Mouse (Mus musculus) heart, adult 8-10 months (tissue): Measurements from ENCODE around the gene Allc. TPM values are rescaled to one million over a fixed set of nuclear protein-coding genes. Genes with fewer than 3 reads are reported as not detected.

Source experiments
- DNase-seq: peaks from one replicate; pipeline ENCODE4 v3.0.0; 2022; ENCODE audit warnings: low spot score
- total RNA-seq, 4 experiments: library from RNA; stranded (reverse); gene quantifications; 2 replicates each; pipeline ENCODE4 v1.2.4; 2022

Gene Allc
- total RNA-seq, 4 experiments from 2014 or later, result not detected

GRCm38 (mm10) chr12:28584036-28584435 lies 1.7 kb upstream of the Allc start:
- DNase-seq, result no peak

DNA sequence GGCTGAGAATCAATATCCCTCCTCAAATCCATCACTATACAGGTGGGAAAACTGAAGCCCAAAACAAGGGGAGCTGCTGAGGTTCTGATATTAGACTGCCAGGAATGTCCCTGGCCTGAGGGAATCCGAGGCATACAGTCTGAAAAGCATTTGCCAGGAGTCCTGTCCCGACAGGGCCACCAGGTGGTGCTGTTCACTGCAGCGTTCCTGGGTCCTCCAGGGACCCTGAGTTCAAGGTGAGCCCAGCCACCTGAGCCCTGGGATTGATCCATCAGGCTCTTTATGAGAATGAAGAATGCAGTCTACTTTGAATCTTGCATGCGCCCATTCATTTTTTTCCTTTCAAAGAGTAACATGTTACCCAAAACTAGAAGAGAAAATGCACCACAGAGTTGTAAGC lies 3.2 kb downstream of the Allc start:
- DNase-seq, result no peak

- no peak for DNase-seq
Observed at GRCm38 (mm10) chr12:28578147-28578546, 4.2 kb downstream of the Allc start.

DNA sequence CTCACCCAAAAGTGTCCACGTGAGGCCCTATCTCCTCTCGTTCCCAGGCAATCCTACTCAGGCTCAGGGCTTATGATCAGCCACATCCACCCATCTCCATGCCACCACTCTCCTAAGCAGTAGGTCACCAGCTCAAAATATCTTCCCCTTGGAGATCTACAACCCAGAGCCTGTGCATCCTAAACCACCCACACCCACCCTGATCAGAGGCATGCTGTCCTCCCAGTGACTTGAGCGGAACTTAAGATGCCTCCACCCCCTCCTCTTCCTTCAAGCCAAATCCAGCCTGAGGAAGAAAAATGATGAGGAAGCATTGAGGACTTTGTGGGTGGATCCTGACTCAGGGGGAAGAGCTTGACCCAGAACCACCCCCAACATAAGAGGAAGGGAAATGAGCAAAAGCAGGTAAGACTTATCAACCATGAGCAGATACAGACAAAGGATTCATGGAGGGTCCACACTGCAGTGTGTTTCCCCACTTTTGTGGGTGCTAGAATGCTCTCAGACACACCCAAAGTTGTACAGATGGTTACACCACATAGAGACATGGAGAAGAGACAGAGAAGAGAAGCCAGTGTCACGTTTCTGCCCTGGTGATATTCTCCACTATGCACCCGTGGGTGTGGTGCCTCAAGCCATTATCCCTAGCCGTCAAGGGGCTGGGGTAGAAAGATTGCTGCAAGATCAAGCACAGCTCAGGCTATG lies 6.8 kb downstream of the Allc start:
- DNase-seq, result no peak

- no peak for DNase-seq
Observed at GRCm38 (mm10) chr12:28572241-28572640, 10.1 kb downstream of the Allc start.

- DNase-seq, result no peak
Observed at GRCm38 (mm10) chr12:28552299-28552698, 30.0 kb downstream of the Allc start, which contains the start of gene Dcdc2c. Gene Dcdc2c, minus strand, starts transcription at chr12:28552399.

GRCm38 (mm10) chr12:28551775-28552174 lies 30.5 kb downstream of the Allc start:
- DNase-seq, result no peak

GRCm38 (mm10) chr12:28548887-28549286 lies 33.4 kb downstream of the Allc start:
- DNase-seq, result no peak

DNA sequence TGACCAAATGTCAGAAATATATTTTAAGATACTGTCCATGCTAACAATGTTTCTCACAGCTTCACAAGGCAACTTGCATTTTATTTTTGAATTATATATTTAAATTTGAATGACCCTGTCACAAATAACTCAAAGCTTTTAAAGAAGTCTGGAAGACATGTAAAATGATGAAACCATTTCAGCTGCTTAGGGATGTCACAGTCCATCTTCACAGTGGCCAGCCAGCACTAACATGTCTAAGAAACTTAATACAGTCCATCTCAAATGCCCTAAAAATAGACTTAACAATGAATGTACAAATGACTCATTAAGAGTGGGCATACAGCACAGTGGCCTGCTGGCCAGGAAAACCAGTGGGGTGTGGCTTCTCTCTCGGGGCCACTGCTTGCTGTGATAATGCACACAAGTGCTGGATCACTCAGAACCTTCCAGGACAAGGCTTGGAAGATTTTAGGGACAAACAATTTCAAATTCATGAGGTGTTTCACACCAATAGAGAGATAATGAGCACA lies 68.0 kb downstream of the Allc start:
- no peak for DNase-seq

DNA sequence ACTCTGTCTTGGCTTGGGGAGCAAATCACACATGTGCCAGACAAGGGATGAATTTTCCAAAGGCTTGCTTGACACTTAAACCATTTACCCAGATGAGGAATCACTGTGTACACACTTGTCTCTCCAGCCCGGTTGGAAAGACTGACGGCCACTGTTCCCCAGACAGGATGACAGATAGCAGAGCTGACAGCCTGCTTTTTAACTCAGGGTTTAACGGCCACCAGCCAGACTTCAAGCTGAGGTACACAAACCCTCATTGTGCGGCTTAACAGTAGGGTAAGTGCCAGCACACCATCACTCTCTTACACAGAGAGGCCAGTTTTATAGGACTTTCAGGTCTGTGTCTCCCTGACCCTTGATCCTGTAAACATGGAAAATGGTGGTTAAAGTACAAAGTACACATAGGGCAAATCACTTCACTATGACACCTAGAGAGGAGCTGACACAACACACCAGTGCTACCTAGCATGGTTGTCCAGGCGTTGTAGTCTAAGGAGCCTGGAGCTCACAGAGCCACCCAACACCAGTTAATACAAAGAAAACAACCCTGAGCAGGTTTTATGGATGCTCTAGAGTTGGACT lies 72.5 kb downstream of the Allc start:
- DNase-seq, result no peak

Other genes starting within 250 kb of the Allc start
- gene Dcdc2c, start 30.1 kb downstream of the Allc start, total RNA-seq, result not detected
- 10 to 100 TPM; 11.8 to 18.1 (median 14.3) TPM for gene Colec11, start 40.9 kb upstream of the Allc start, total RNA-seq
- 100 to 1,000 TPM; 211 to 303 (median 290) TPM for gene Rps7, start 53.4 kb upstream of the Allc start, total RNA-seq
- 1 to 10 TPM; 6.7 to 9.4 (median 8.2) TPM for gene Rnaseh1, start 67.1 kb upstream of the Allc start, total RNA-seq
- 10 to 100 TPM; 58.0 to 62.6 (median 61.6) TPM for gene Adi1, start 92.7 kb upstream of the Allc start, total RNA-seq
- 10 to 100 TPM; 20.8 to 26.5 (median 23.6) TPM for gene Trappc12, start 167.9 kb upstream of the Allc start, total RNA-seq
- 1 to 10 TPM; 8.9 to 9.6 (median 9.0) TPM for gene Eipr1, start 169.3 kb upstream of the Allc start, total RNA-seq